ENCODE assay signal across 9 mouse cellular contexts in the genomic region with DNA sequence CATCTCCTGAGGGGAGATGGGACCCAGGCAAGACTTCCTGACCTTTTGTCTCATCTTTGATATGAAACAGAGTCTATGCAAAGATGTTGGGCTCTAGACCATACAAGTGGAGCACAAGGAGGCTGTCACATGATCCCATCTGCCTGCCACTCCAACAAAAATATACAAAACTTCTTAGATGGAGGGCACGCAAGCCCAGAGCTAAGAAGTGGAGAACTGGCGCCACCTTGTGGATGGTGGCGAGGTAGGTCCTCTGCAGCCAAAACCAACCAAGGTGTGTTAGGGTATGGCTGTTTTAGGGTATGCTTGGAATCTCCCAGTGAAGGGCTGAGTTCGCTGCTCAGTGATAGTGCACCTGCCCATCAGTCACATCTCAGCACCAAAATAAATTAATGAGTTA. TPM values are rescaled to one million over a fixed set of nuclear protein-coding genes. Genes with fewer than 3 reads are reported as not detected.
DNase-seq lines count a peak whose midpoint lies in the region; ATAC-seq and TF ChIP-seq lines count a peak whose summit lies in the region.
"Had no signal": no experiment of that assay in that cellular context is flagged by ENCODE, and none has a peak within 500 bp of the region (broad histone marks: within the 10 kb centered on the region; RNA-seq: fewer than 3 reads in every experiment).

No protein-coding gene starts in this region.

- H3K27me3 ChIP-seq in forebrain, embryonic 13.5 days, result peaks cover 24% of the 10 kb centered on the region
- peaks cover 29% of the 10 kb centered on the region for H3K27me3 ChIP-seq in forebrain, embryonic 12.5 days
- no peaks in the 10 kb centered on the region for H3K27me3 ChIP-seq in stomach, postnatal 0 days (ENCODE audit: control insufficient read depth, insufficient read depth, low read length)

- H3K36me3 ChIP-seq in forebrain, embryonic 13.5 days (ENCODE audit: poor library complexity, severe bottlenecking), result no peaks in the 10 kb centered on the region
- H3K36me3 ChIP-seq in forebrain, embryonic 12.5 days (replicated peaks), result no peaks in the 10 kb centered on the region
- H3K36me3 ChIP-seq in stomach, postnatal 0 days (ENCODE audit: control insufficient read depth, insufficient read depth, low read length), result no peaks in the 10 kb centered on the region

- H3K4me2 ChIP-seq in forebrain, embryonic 13.5 days, result no peak overlapping the region
- H3K4me2 ChIP-seq in forebrain, embryonic 12.5 days, result no peak overlapping the region
- H3K4me2 ChIP-seq in stomach, postnatal 0 days (replicated peaks; ENCODE audit: low read depth), result no peak overlapping the region

- H3K9me3 ChIP-seq in forebrain, embryonic 13.5 days (replicated peaks), result no peaks in the 10 kb centered on the region
- H3K9me3 ChIP-seq in forebrain, embryonic 12.5 days, result no peaks in the 10 kb centered on the region
- H3K9me3 ChIP-seq in stomach, postnatal 0 days (ENCODE audit: control insufficient read depth, low read length), result no peaks in the 10 kb centered on the region

- TF ChIP-seq POLR2A in cortical plate, adult 2 months (IDR thresholded peaks at IDR 0.05; ENCODE audit: extremely low read depth, insufficient read depth, low read length), result no peak

- peak; percentile 90 for TF ChIP-seq CTCF in cortical plate, adult 2 months (IDR thresholded peaks at IDR 0.05; ENCODE audit: extremely low read depth, insufficient read depth, low read length)
- TF ChIP-seq CTCF in stomach, postnatal 0 days (IDR thresholded peaks at IDR 0.05; ENCODE audit: low read depth), result peak; percentile 86

- WGBS in forebrain, embryonic 13.5 days, result 13% methylated on average over 4 of the region's 4 CpGs
- 12% methylated on average over 4 of the region's 4 CpGs for whole genome bisulfite sequencing in forebrain, embryonic 12.5 days
- 10% methylated on average over 4 of the region's 4 CpGs for WGBS in stomach, postnatal 0 days

- TF ChIP-seq EP300 in stomach, postnatal 0 days (optimal IDR thresholded peaks at IDR 0.05), result no peak

- H3K9ac ChIP-seq in forebrain, embryonic 13.5 days, result no peak overlapping the region
- no peak overlapping the region for H3K9ac ChIP-seq in forebrain, embryonic 12.5 days
- no peak overlapping the region for H3K9ac ChIP-seq in stomach, postnatal 0 days (ENCODE audit: low read length)

- 0 out of 2 replicates have a peak, but pooled peaks cover 6% of the 10 kb centered on the region for H3K4me1 ChIP-seq in forebrain, embryonic 13.5 days
- H3K4me1 ChIP-seq in forebrain, embryonic 12.5 days, result no peaks in the 10 kb centered on the region
- H3K4me1 ChIP-seq in cortical plate, adult 2 months (ENCODE audit: control insufficient read depth, insufficient read depth, low read length), result no peaks in the 10 kb centered on the region
- no peaks in the 10 kb centered on the region for H3K4me1 ChIP-seq in stomach, postnatal 0 days (replicated peaks; ENCODE audit: control insufficient read depth, insufficient read depth)

- no peak overlapping the region for H3K4me3 ChIP-seq in forebrain, embryonic 13.5 days
- H3K4me3 ChIP-seq in forebrain, embryonic 12.5 days (replicated peaks), result no peak overlapping the region
- H3K4me3 ChIP-seq in cortical plate, adult 2 months (ENCODE audit: insufficient read depth, low read length), result no peak overlapping the region
- no peak overlapping the region for H3K4me3 ChIP-seq in stomach, postnatal 0 days (ENCODE audit: low read depth, low read length)

- ATAC-seq in forebrain, embryonic 13.5 days, result 0 out of 2 replicates have a peak, but pooled peaks have one; percentile 33
- ATAC-seq in forebrain, embryonic 12.5 days (ENCODE audit: low FRiP score), result no peak
- ATAC-seq in megakaryocyte, adult 5-6 weeks (ENCODE audit: poor library complexity, severe bottlenecking), result peak; percentile 47; the same call in 1 of the 2 replicates
- ATAC-seq in stomach, postnatal 0 days (ENCODE audit: low FRiP score, low TSS enrichment), result no peak

- no peak overlapping the region for H3K27ac ChIP-seq in forebrain, embryonic 13.5 days
- no peak overlapping the region for H3K27ac ChIP-seq in forebrain, embryonic 12.5 days
- no peak overlapping the region for H3K27ac ChIP-seq in cortical plate, adult 2 months (ENCODE audit: insufficient read depth, low read length)
- H3K27ac ChIP-seq in stomach, postnatal 0 days (replicated peaks), result no peak overlapping the region

- peak; percentile 40 for DNase-seq in urinary bladder, postnatal 14 days (ENCODE audit: low spot score)
- no peak for DNase-seq in urinary bladder, adult 2 months (ENCODE audit: low spot score)
- peak; percentile 43 for DNase-seq in kidney, postnatal 14 days
- peak; percentile 64 for DNase-seq in stomach, postnatal 0 days (ENCODE audit: low spot score)

RNA-seq across cellular contexts. Expression of a gene that starts 20.7 kb away (rescaled TPM):
- polyA plus RNA-seq in forebrain, embryonic 13.5 days (2015; fragmentation: Nextera tagmentation; extraction: Ambion mirVana), result 0.49 and 0.84 TPM in 2 replicates
- polyA plus RNA-seq in forebrain, embryonic 12.5 days (2016; fragmentation: Nextera tagmentation; extraction: Ambion mirVana), result 2.1 and 2.3 TPM in 2 replicates
- polyA plus RNA-seq in urinary bladder, adult 2 months (2012; rRNA removed), result 8.7 and 16.9 TPM in 2 replicates
- polyA plus RNA-seq in cortical plate, adult 2 months (2012; rRNA removed), result 15.9 and 17.4 TPM in 2 replicates
- not detected in 2 replicates for total RNA-seq in megakaryocyte, adult 5-6 weeks (2015)
- total RNA-seq in megakaryocyte, adult 5-6 weeks (2017), result not detected in 2 replicates
- 28.1 and 28.4 TPM in 2 replicates for polyA plus RNA-seq in stomach, postnatal 0 days (2015; fragmentation: Nextera tagmentation; extraction: Ambion mirVana)

RNA-seq across cellular contexts. Expression of a gene that starts 58.6 kb away (rescaled TPM):
- not detected in 2 replicates for polyA plus RNA-seq in forebrain, embryonic 13.5 days (2015; fragmentation: Nextera tagmentation; extraction: Ambion mirVana)
- polyA plus RNA-seq in forebrain, embryonic 12.5 days (2016; fragmentation: Nextera tagmentation; extraction: Ambion mirVana), result not detected in 2 replicates
- polyA plus RNA-seq in urinary bladder, adult 2 months (2012; rRNA removed), result not detected in 2 replicates
- not detected in 2 replicates for polyA plus RNA-seq in cortical plate, adult 2 months (2012; rRNA removed)
- total RNA-seq in megakaryocyte, adult 5-6 weeks (2015), result not detected in 2 replicates
- not detected in 2 replicates for total RNA-seq in megakaryocyte, adult 5-6 weeks (2017)
- polyA plus RNA-seq in stomach, postnatal 0 days (2015; fragmentation: Nextera tagmentation; extraction: Ambion mirVana), result not detected in 2 replicates
- total RNA-seq: left cerebral cortex, adult 8-10 months had no signal

RNA-seq across cellular contexts. Expression of a gene that starts 59.5 kb away (rescaled TPM):
- 2.1 and 2.4 TPM in 2 replicates for polyA plus RNA-seq in forebrain, embryonic 13.5 days (2015; fragmentation: Nextera tagmentation; extraction: Ambion mirVana)
- polyA plus RNA-seq in forebrain, embryonic 12.5 days (2016; fragmentation: Nextera tagmentation; extraction: Ambion mirVana), result 1.7 and 1.9 TPM in 2 replicates
- polyA plus RNA-seq in urinary bladder, adult 2 months (2012; rRNA removed), result 0.43 and 1.1 TPM in 2 replicates
- polyA plus RNA-seq in cortical plate, adult 2 months (2012; rRNA removed), result 54.9 and 62.0 TPM in 2 replicates
- 0.41 and 0.67 TPM in 2 replicates for total RNA-seq in megakaryocyte, adult 5-6 weeks (2015)
- not detected in 2 replicates for total RNA-seq in megakaryocyte, adult 5-6 weeks (2017)
- 0.06 and 0.10 TPM in 2 replicates for polyA plus RNA-seq in stomach, postnatal 0 days (2015; fragmentation: Nextera tagmentation; extraction: Ambion mirVana)

Comparison
In these comparisons a context has a peak if more than half of its experiments do, and no peak if none do; other contexts are left out.
1. ATAC-seq: peak in forebrain, embryonic 13.5 days (single experiment) and megakaryocyte, adult 5-6 weeks (single experiment); none in forebrain, embryonic 12.5 days (single experiment) and stomach, postnatal 0 days (single experiment).
2. RNA of a gene that starts 59.5 kb away (polyA plus RNA-seq): 54.9 to 62.0 TPM in cortical plate, adult 2 months; 2.1 to 2.4 TPM in forebrain, embryonic 13.5 days, 1.7 to 1.9 TPM in forebrain, embryonic 12.5 days, 0.43 to 1.1 TPM in urinary bladder, adult 2 months and 0.06 to 0.10 TPM in stomach, postnatal 0 days; every median in the first group is over 10 times any median in the second.